Mouse (Mus musculus) spleen, embryonic (tissue): ENCODE results near the gene Ttyh3.

Experiments used
- CTCF ChIA-PET: fragments of 350-600 bp; sonication (Branson Sonifier 250); formaldehyde crosslinking; loops from one replicate; lab custom pipeline; 2022; lab: Charles Lee

Ttyh3 gene

GRCm38 (mm10) chr5:140648519-140649100 is at the start of gene Ttyh3:
Gene Ttyh3, minus strand, starts transcription at chr5:140649031.
- CTCF ChIA-PET: no interaction called here

- CTCF ChIA-PET: no interaction called here
Measured at GRCm38 (mm10) chr5:140695987-140696386, 47.2 kb upstream of the Ttyh3 start.

GRCm38 (mm10) chr5:140688434-140688833 is 39.6 kb upstream of the Ttyh3 start:
- CTCF ChIA-PET: interaction anchor here (1.0 kb wide), 1 partner anchor 37 kb away, joined by 4 read pairs; no protein-coding TSS in a partner anchor

GRCm38 (mm10) chr5:140684343-140685148 is 35.7 kb upstream of the Ttyh3 start:
- CTCF ChIA-PET: interaction anchor here (1.2 kb wide), 1 partner anchor 65 kb away, joined by 3 read pairs; no protein-coding TSS in a partner anchor

GRCm38 (mm10) chr5:140682113-140682512 is 33.3 kb upstream of the Ttyh3 start:
- CTCF ChIA-PET: no interaction called here

- CTCF ChIA-PET: no interaction called here
Measured at GRCm38 (mm10) chr5:140680950-140681349, 32.1 kb upstream of the Ttyh3 start.

GRCm38 (mm10) chr5:140680051-140680450 is 31.2 kb upstream of the Ttyh3 start:
- CTCF ChIA-PET: interaction anchor here (0.6 kb wide), 1 partner anchor 127 kb away, joined by 6 read pairs; no protein-coding TSS in a partner anchor

GRCm38 (mm10) chr5:140677137-140677536 is 28.3 kb upstream of the Ttyh3 start:
- CTCF ChIA-PET: no interaction called here

GRCm38 (mm10) chr5:140675640-140676039 is 26.8 kb upstream of the Ttyh3 start:
- CTCF ChIA-PET: no interaction called here

GRCm38 (mm10) chr5:140675079-140675478 is 26.2 kb upstream of the Ttyh3 start:
- CTCF ChIA-PET: no interaction called here

GRCm38 (mm10) chr5:140674036-140674435 is 25.2 kb upstream of the Ttyh3 start:
- CTCF ChIA-PET: interaction anchor here (0.6 kb wide), 1 partner anchor 66 kb away, joined by 7 read pairs; no protein-coding TSS in a partner anchor

GRCm38 (mm10) chr5:140672603-140673002 is 23.8 kb upstream of the Ttyh3 start:
- CTCF ChIA-PET: interaction anchor here (0.6 kb wide), 1 partner anchor 366 kb away, joined by 5 read pairs; no protein-coding TSS in a partner anchor

- CTCF ChIA-PET: interaction anchor here (0.6 kb wide), 1 partner anchor 367 kb away, joined by 5 read pairs; no protein-coding TSS in a partner anchor
Measured at GRCm38 (mm10) chr5:140672115-140672514, 23.3 kb upstream of the Ttyh3 start.

GRCm38 (mm10) chr5:140663621-140664180 is 14.9 kb upstream of the Ttyh3 start:
- CTCF ChIA-PET: no interaction called here

GRCm38 (mm10) chr5:140662741-140663592 is 14.1 kb upstream of the Ttyh3 start:
- CTCF ChIA-PET: interaction anchor here (0.6 to 1.5 kb wide), 3 partner anchors 19 to 127 kb away, joined by 3 to 5 read pairs (median 3); no protein-coding TSS in a partner anchor

- CTCF ChIA-PET: interaction anchor here (0.6 to 1.5 kb wide), 6 partner anchors 10 to 126 kb away, joined by 3 to 6 read pairs (median 4); no protein-coding TSS in a partner anchor
Measured at GRCm38 (mm10) chr5:140661875-140662643, 13.2 kb upstream of the Ttyh3 start.

- CTCF ChIA-PET: interaction anchor here (0.6 to 1.5 kb wide), 4 partner anchors 10 to 121 kb away, joined by 4 to 6 read pairs (median 4); no protein-coding TSS in a partner anchor
Measured at GRCm38 (mm10) chr5:140661427-140661826, 12.6 kb upstream of the Ttyh3 start.

- CTCF ChIA-PET: interaction anchor here (0.6 to 0.7 kb wide), 3 partner anchors 70 to 124 kb away, joined by 3 to 6 read pairs (median 6); no protein-coding TSS in a partner anchor
Measured at GRCm38 (mm10) chr5:140660398-140660797, 11.6 kb upstream of the Ttyh3 start.

- CTCF ChIA-PET: interaction anchor here (0.6 to 0.7 kb wide), 3 partner anchors 69 to 123 kb away, joined by 3 to 6 read pairs (median 6); no protein-coding TSS in a partner anchor
Measured at GRCm38 (mm10) chr5:140659607-140660272, 10.9 kb upstream of the Ttyh3 start.
